Mouse (Mus musculus): ENCODE data around the gene Gm10134. TPM values are rescaled to one million over a fixed set of nuclear protein-coding genes. Genes with fewer than 3 reads are reported as not detected.
A peak's percentile ranks its signal among the peaks of the same experiment; 100 is the strongest.

The Gm10134 gene
- polyA plus RNA-seq, 1 experiment = 0.37 TPM

GRCm38 (mm10) chr2:28525219-28525942, 19.5 kb downstream of the Gm10134 start:
- TF ChIP-seq POLR2A (IDR thresholded peaks at IDR 0.05; ENCODE audit: borderline replicate concordance, extremely low read depth, insufficient read depth, insufficient read length, poor library complexity, severe bottlenecking) = no peak
- TF ChIP-seq CTCF (IDR thresholded peaks at IDR 0.05; ENCODE audit: borderline replicate concordance, extremely low read depth, insufficient read depth, insufficient read length) = no peak
- DNase-seq (ENCODE audit: low read depth) = peak; percentile 82

GRCm38 (mm10) chr2:28525943-28526876, 20.3 kb downstream of the Gm10134 start:
- peak; percentile 32; the same call in 1 of the 2 replicates for TF ChIP-seq CTCF (IDR thresholded peaks at IDR 0.05; ENCODE audit: borderline replicate concordance, extremely low read depth, insufficient read depth, insufficient read length)
- TF ChIP-seq POLR2A (IDR thresholded peaks at IDR 0.05; ENCODE audit: borderline replicate concordance, extremely low read depth, insufficient read depth, insufficient read length, poor library complexity, severe bottlenecking) = no peak
- DNase-seq (ENCODE audit: low read depth) = peak; percentile 35

- no peak for TF ChIP-seq CTCF (IDR thresholded peaks at IDR 0.05; ENCODE audit: borderline replicate concordance, extremely low read depth, insufficient read depth, insufficient read length)
- TF ChIP-seq POLR2A (IDR thresholded peaks at IDR 0.05; ENCODE audit: borderline replicate concordance, extremely low read depth, insufficient read depth, insufficient read length, poor library complexity, severe bottlenecking) = no peak
- DNase-seq (ENCODE audit: low read depth) = no peak
Observed at GRCm38 (mm10) chr2:28527436-28528353, 21.8 kb downstream of the Gm10134 start.

GRCm38 (mm10) chr2:28528354-28528730, 22.4 kb downstream of the Gm10134 start:
- no peak for DNase-seq (ENCODE audit: low read depth)
- TF ChIP-seq POLR2A (IDR thresholded peaks at IDR 0.05; ENCODE audit: borderline replicate concordance, extremely low read depth, insufficient read depth, insufficient read length, poor library complexity, severe bottlenecking) (no peak), CTCF (IDR thresholded peaks at IDR 0.05; ENCODE audit: borderline replicate concordance, extremely low read depth, insufficient read depth, insufficient read length) (no peak)

GRCm38 (mm10) chr2:28529856-28530255, 24.0 kb downstream of the Gm10134 start:
- TF ChIP-seq CTCF (IDR thresholded peaks at IDR 0.05; ENCODE audit: borderline replicate concordance, extremely low read depth, insufficient read depth, insufficient read length) (no peak), POLR2A (IDR thresholded peaks at IDR 0.05; ENCODE audit: borderline replicate concordance, extremely low read depth, insufficient read depth, insufficient read length, poor library complexity, severe bottlenecking) (no peak)
- DNase-seq (ENCODE audit: low read depth) = no peak

- DNase-seq (ENCODE audit: low read depth) = no peak
- TF ChIP-seq CTCF (IDR thresholded peaks at IDR 0.05; ENCODE audit: borderline replicate concordance, extremely low read depth, insufficient read depth, insufficient read length) (no peak), POLR2A (IDR thresholded peaks at IDR 0.05; ENCODE audit: borderline replicate concordance, extremely low read depth, insufficient read depth, insufficient read length, poor library complexity, severe bottlenecking) (no peak)
Observed at GRCm38 (mm10) chr2:28530311-28530710, 24.4 kb downstream of the Gm10134 start.

GRCm38 (mm10) chr2:28532938-28533771, 27.3 kb downstream of the Gm10134 start:
- TF ChIP-seq CTCF (IDR thresholded peaks at IDR 0.05; ENCODE audit: borderline replicate concordance, extremely low read depth, insufficient read depth, insufficient read length) (peak; percentile 25; the same call in 1 of the 2 replicates), POLR2A (IDR thresholded peaks at IDR 0.05; ENCODE audit: borderline replicate concordance, extremely low read depth, insufficient read depth, insufficient read length, poor library complexity, severe bottlenecking) (peak; percentile 65)
- peak; percentile 92 for DNase-seq (ENCODE audit: low read depth)

GRCm38 (mm10) chr2:28533901-28534435, 28.1 kb downstream of the Gm10134 start:
- no peak for DNase-seq (ENCODE audit: low read depth)
- TF ChIP-seq CTCF (IDR thresholded peaks at IDR 0.05; ENCODE audit: borderline replicate concordance, extremely low read depth, insufficient read depth, insufficient read length) (no peak), POLR2A (IDR thresholded peaks at IDR 0.05; ENCODE audit: borderline replicate concordance, extremely low read depth, insufficient read depth, insufficient read length, poor library complexity, severe bottlenecking) (no peak)

- TF ChIP-seq POLR2A (IDR thresholded peaks at IDR 0.05; ENCODE audit: borderline replicate concordance, extremely low read depth, insufficient read depth, insufficient read length, poor library complexity, severe bottlenecking) = no peak
- no peak for TF ChIP-seq CTCF (IDR thresholded peaks at IDR 0.05; ENCODE audit: borderline replicate concordance, extremely low read depth, insufficient read depth, insufficient read length)
- DNase-seq (ENCODE audit: low read depth) = peak; percentile 81
Observed at GRCm38 (mm10) chr2:28534436-28535262, 28.8 kb downstream of the Gm10134 start.

Data from brain, embryonic 14.5 days (tissue).